In genomic region chr7:107392749-107393148, GRCm38 (mm10) we compare ENCODE assay signal across 12 mouse cellular contexts. TPM values are rescaled to one million over a fixed set of nuclear protein-coding genes. Genes with fewer than 3 reads are reported as not detected.
DNase-seq lines count a peak whose midpoint lies in the region; ATAC-seq lines count a peak whose summit lies in the region.
"Had no signal": no experiment of that assay in that cellular context is flagged by ENCODE, and none has a peak within 500 bp of the region (broad histone marks: within the 10 kb centered on the region; RNA-seq: fewer than 3 reads in every experiment).

No protein-coding gene starts in this region.

- peak; percentile 11 to 29 for DNase-seq in adrenal gland, adult (ENCODE audit: inconsistent age in 2 of 2, low spot score in 1 of 2)
- DNase-seq in adrenal gland, postnatal 4 days (ENCODE audit: low spot score in 2 of 2): no peak
- DNase-seq in kidney, postnatal 4 days: peak; percentile 80 to 81
- DNase-seq in kidney, adult 18-20 months: no peak
- DNase-seq in ZHBTc4 (ENCODE audit: low read depth, low spot score): peak; percentile 25
- peak; percentile 68 for DNase-seq in limb, embryonic 11.5 days (ENCODE audit: low spot score)
- DNase-seq in frontal cortex, adult 2 months (ENCODE audit: extremely low spot score in 1 of 2, low spot score in 1 of 2): no peak
- no peak for DNase-seq in spleen, postnatal 36 days (ENCODE audit: low spot score in 2 of 2)
- DNase-seq: layer of hippocampus, postnatal 36 days had no signal

- no peak overlapping the region for H3K4me2 ChIP-seq in limb, embryonic 11.5 days (ENCODE audit: low read depth, severe bottlenecking)

- no peak for ATAC-seq in limb, embryonic 11.5 days (ENCODE audit: insufficient number of reproducible peaks, low FRiP score, low TSS enrichment, low read depth)
- ATAC-seq: intestine, embryonic 16.5 days had no signal

- no peak overlapping the region for H3K9ac ChIP-seq in limb, embryonic 11.5 days (ENCODE audit: low read length)
- H3K9ac ChIP-seq: liver, embryonic 14.5 days had no signal

- WGBS in limb, embryonic 11.5 days: 65% methylated on average over 2 of the region's 2 CpGs

- no peaks in the 10 kb centered on the region for H3K9me3 ChIP-seq in limb, embryonic 11.5 days (ENCODE audit: control insufficient read depth, low read length)

- H3K4me3 ChIP-seq in limb, embryonic 11.5 days (ENCODE audit: low read depth, low read length): no peak overlapping the region

- H3K27me3 ChIP-seq in limb, embryonic 11.5 days (ENCODE audit: control insufficient read depth, insufficient read depth, low read length): no peaks in the 10 kb centered on the region

- no peaks in the 10 kb centered on the region for H3K36me3 ChIP-seq in limb, embryonic 11.5 days (ENCODE audit: control insufficient read depth, insufficient read depth, low read length)

- H3K4me1 ChIP-seq in limb, embryonic 11.5 days (ENCODE audit: control insufficient read depth, insufficient read depth, low read length): no peaks in the 10 kb centered on the region

- no peak overlapping the region for H3K27ac ChIP-seq in limb, embryonic 11.5 days (replicated peaks; ENCODE audit: low read depth, low read length)
- H3K27ac ChIP-seq: liver, embryonic 14.5 days had no signal

RNA-seq across cellular contexts. Expression of gene Syt9, which starts 22.2 kb away (rescaled TPM):
- 10 to 100 TPM in 1 of 2 experiments, 1 to 10 TPM in 1; 10.0 to 12.8 TPM for total RNA-seq in adrenal gland, postnatal 4 days (2021)
- polyA plus RNA-seq in limb, embryonic 11.5 days (2014; fragmentation: Nextera tagmentation; extraction: Ambion mirVana): 2.5 and 2.9 TPM in 2 replicates
- 10.3 and 14.6 TPM in 2 replicates for polyA plus RNA-seq in frontal cortex, adult 2 months (2012; rRNA removed)
- total RNA-seq: megakaryocyte-erythroid progenitor cell, adult 5-6 weeks had no signal

Comparison
In these comparisons a context has a peak if more than half of its experiments do, and no peak if none do; other contexts are left out.
1. DNase-seq: peak in adrenal gland, adult (2 of 2), kidney, postnatal 4 days (2 of 2), ZHBTc4 (single experiment) and limb, embryonic 11.5 days (single experiment); none in adrenal gland, postnatal 4 days (0 of 2), kidney, adult 18-20 months (single experiment), frontal cortex, adult 2 months (0 of 2) and spleen, postnatal 36 days (0 of 2).